Mouse (Mus musculus) spleen, adult 2 months (tissue): Measurements from ENCODE around the gene 2810408A11Rik.

ENCODE experiments used
- CTCF ChIP-seq: fragments of 200-500 bp; IDR thresholded peaks from 2 replicates; pipeline ENCODE4 v1.5.1; 2011; ENCODE audit warnings: mild to moderate bottlenecking, inconsistent platforms; ENCODE audit not compliant: insufficient read depth, insufficient read length, insufficient replicate concordance; ENCODE audit errors: extremely low read depth
- POLR2A ChIP-seq: fragments of 200-500 bp; IDR thresholded peaks from 2 replicates; pipeline ENCODE4 v1.6.1; 2011; ENCODE audit warnings: low read depth, low read length, inconsistent platforms

DNA sequence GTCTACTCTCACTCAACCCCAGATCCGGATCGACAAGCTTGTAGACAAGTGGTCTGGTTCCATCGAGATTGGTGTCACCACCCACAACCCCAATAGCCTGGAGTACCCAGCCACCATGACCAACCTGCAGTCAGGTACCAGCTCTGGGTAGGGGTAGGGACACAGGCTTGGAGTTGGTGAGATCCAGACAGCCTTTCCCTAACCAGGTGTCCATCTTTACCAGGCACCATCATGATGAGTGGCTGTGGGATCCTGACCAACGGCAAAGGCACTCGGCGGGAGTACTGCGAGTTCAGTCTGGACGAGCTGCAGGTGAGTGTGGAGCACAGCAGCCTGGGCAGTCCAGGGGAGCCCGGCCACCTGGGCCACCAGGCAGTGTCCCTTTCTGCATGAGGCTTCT lies 3.5 kb upstream of the 2810408A11Rik start:
- TF ChIP-seq POLR2A (no peak), CTCF (no peak)
